Mouse (Mus musculus): ENCODE results near the gene Ffar2.

Ffar2 gene

GRCm38 (mm10) chr7:30769236-30769635 is 54.3 kb downstream of the Ffar2 start:
- DNase-seq (ENCODE audit: low read depth, low spot score) = no peak
